Mouse (Mus musculus): ENCODE measurements at regions not wholly inside any gene's neighbourhood (a gene's known extent, or its start where the extent isn't known, plus 50 kb on each side); places are given as distances from the start of the nearest gene placed in this dataset.

GRCm38 (mm10) chr17:4109263-4109662, 413.2 kb upstream of the Nox3 start:
- WGBS (ENCODE audit: insufficient replicate concordance), result 57% methylated on average over 3 of the region's 3 CpGs
- Histone ChIP-seq H3K27ac (ENCODE audit: low read depth, low read length) (no peak overlapping the region), H3K9me3 (replicated peaks; ENCODE audit: control insufficient read depth, low read length) (no peaks in the 10 kb centered on the region), H3K36me3 (ENCODE audit: control insufficient read depth, insufficient read depth, low read length) (no peaks in the 10 kb centered on the region), H3K9ac (ENCODE audit: low read depth, low read length) (no peak overlapping the region), H3K4me1 (ENCODE audit: control insufficient read depth, insufficient read depth, low read length) (no peaks in the 10 kb centered on the region), H3K27me3 (ENCODE audit: control insufficient read depth, insufficient read depth, low read length) (no peaks in the 10 kb centered on the region), H3K4me2 (no peak overlapping the region), H3K4me3 (ENCODE audit: low read depth, low read length) (no peak overlapping the region)
- ATAC-seq (replicated peaks; ENCODE audit: insufficient number of reproducible peaks, low FRiP score, low TSS enrichment), result no peak

GRCm38 (mm10) chr17:4113021-4113420, 417.0 kb upstream of the Nox3 start:
- H3K4me3 ChIP-seq (ENCODE audit: low read depth, low read length), result no peak overlapping the region
- H3K27ac ChIP-seq (ENCODE audit: low read depth, low read length), result no peak overlapping the region
- no peaks in the 10 kb centered on the region for H3K9me3 ChIP-seq (replicated peaks; ENCODE audit: control insufficient read depth, low read length)
- 70% methylated on average over 4 of the region's 4 CpGs for WGBS (ENCODE audit: insufficient replicate concordance)
- H3K27me3 ChIP-seq (ENCODE audit: control insufficient read depth, insufficient read depth, low read length), result no peaks in the 10 kb centered on the region
- H3K4me1 ChIP-seq (ENCODE audit: control insufficient read depth, insufficient read depth, low read length), result no peaks in the 10 kb centered on the region
- H3K36me3 ChIP-seq (ENCODE audit: control insufficient read depth, insufficient read depth, low read length), result no peaks in the 10 kb centered on the region
- ATAC-seq (replicated peaks; ENCODE audit: insufficient number of reproducible peaks, low FRiP score, low TSS enrichment), result no peak
- H3K9ac ChIP-seq (ENCODE audit: low read depth, low read length), result no peak overlapping the region
- no peak overlapping the region for H3K4me2 ChIP-seq

GRCm38 (mm10) chr17:4116476-4116875, 420.4 kb upstream of the Nox3 start:
- Histone ChIP-seq H3K27ac (ENCODE audit: low read depth, low read length) (no peak overlapping the region), H3K36me3 (ENCODE audit: control insufficient read depth, insufficient read depth, low read length) (no peaks in the 10 kb centered on the region), H3K9me3 (replicated peaks; ENCODE audit: control insufficient read depth, low read length) (no peaks in the 10 kb centered on the region), H3K4me3 (ENCODE audit: low read depth, low read length) (no peak overlapping the region), H3K9ac (ENCODE audit: low read depth, low read length) (no peak overlapping the region), H3K4me2 (no peak overlapping the region), H3K4me1 (ENCODE audit: control insufficient read depth, insufficient read depth, low read length) (no peaks in the 10 kb centered on the region), H3K27me3 (ENCODE audit: control insufficient read depth, insufficient read depth, low read length) (no peaks in the 10 kb centered on the region)
- ATAC-seq (replicated peaks; ENCODE audit: insufficient number of reproducible peaks, low FRiP score, low TSS enrichment), result no peak
- 82% methylated on average over 3 of the region's 3 CpGs for WGBS (ENCODE audit: insufficient replicate concordance)

- H3K4me1 ChIP-seq (ENCODE audit: control insufficient read depth, insufficient read depth, low read length), result no peaks in the 10 kb centered on the region
- WGBS (ENCODE audit: insufficient replicate concordance), result 59% methylated on average over 3 of the region's 3 CpGs
- no peaks in the 10 kb centered on the region for H3K36me3 ChIP-seq (ENCODE audit: control insufficient read depth, insufficient read depth, low read length)
- H3K4me3 ChIP-seq (ENCODE audit: low read depth, low read length), result no peak overlapping the region
- no peak overlapping the region for H3K27ac ChIP-seq (ENCODE audit: low read depth, low read length)
- H3K4me2 ChIP-seq, result no peak overlapping the region
- 0 out of 2 replicates have a peak, but pooled peaks cover 3% of the 10 kb centered on the region for H3K9me3 ChIP-seq (replicated peaks; ENCODE audit: control insufficient read depth, low read length)
- no peaks in the 10 kb centered on the region for H3K27me3 ChIP-seq (ENCODE audit: control insufficient read depth, insufficient read depth, low read length)
- ATAC-seq (replicated peaks; ENCODE audit: insufficient number of reproducible peaks, low FRiP score, low TSS enrichment), result no peak
- H3K9ac ChIP-seq (ENCODE audit: low read depth, low read length), result no peak overlapping the region
Measured at GRCm38 (mm10) chr17:4133678-4134077, 437.6 kb upstream of the Nox3 start.

- H3K4me1 ChIP-seq (ENCODE audit: control insufficient read depth, insufficient read depth, low read length), result no peaks in the 10 kb centered on the region
- WGBS (ENCODE audit: insufficient replicate concordance), result 82% methylated on average over 2 of the region's 2 CpGs
- no peaks in the 10 kb centered on the region for H3K36me3 ChIP-seq (ENCODE audit: control insufficient read depth, insufficient read depth, low read length)
- H3K9ac ChIP-seq (ENCODE audit: low read depth, low read length), result no peak overlapping the region
- no peaks in the 10 kb centered on the region for H3K27me3 ChIP-seq (ENCODE audit: control insufficient read depth, insufficient read depth, low read length)
- H3K4me2 ChIP-seq, result no peak overlapping the region
- H3K27ac ChIP-seq (ENCODE audit: low read depth, low read length), result no peak overlapping the region
- H3K4me3 ChIP-seq (ENCODE audit: low read depth, low read length), result no peak overlapping the region
- no peaks in the 10 kb centered on the region; the same call in 1 of the 2 replicates for H3K9me3 ChIP-seq (replicated peaks; ENCODE audit: control insufficient read depth, low read length)
- no peak for ATAC-seq (replicated peaks; ENCODE audit: insufficient number of reproducible peaks, low FRiP score, low TSS enrichment)
Measured at GRCm38 (mm10) chr17:4163502-4163901, 467.4 kb upstream of the Nox3 start.

- no peaks in the 10 kb centered on the region for H3K9me3 ChIP-seq (replicated peaks; ENCODE audit: control insufficient read depth, low read length)
- no peak overlapping the region for H3K9ac ChIP-seq (ENCODE audit: low read depth, low read length)
- no peak overlapping the region for H3K4me3 ChIP-seq (ENCODE audit: low read depth, low read length)
- peak overlapping the region; percentile 16 for H3K27ac ChIP-seq (ENCODE audit: low read depth, low read length)
- H3K4me1 ChIP-seq (ENCODE audit: control insufficient read depth, insufficient read depth, low read length), result peaks cover 5% of the 10 kb centered on the region; the same call in 1 of the 2 replicates
- H3K27me3 ChIP-seq (ENCODE audit: control insufficient read depth, insufficient read depth, low read length), result no peaks in the 10 kb centered on the region
- 31% methylated on average over 4 of the region's 4 CpGs for WGBS (ENCODE audit: insufficient replicate concordance)
- no peaks in the 10 kb centered on the region for H3K36me3 ChIP-seq (ENCODE audit: control insufficient read depth, insufficient read depth, low read length)
- H3K4me2 ChIP-seq, result no peak overlapping the region
- no peak; the same call in 1 of the 2 replicates for ATAC-seq (replicated peaks; ENCODE audit: insufficient number of reproducible peaks, low FRiP score, low TSS enrichment)
Measured at GRCm38 (mm10) chr17:4173951-4174361, 477.9 kb upstream of the Nox3 start.

GRCm38 (mm10) chr17:4175006-4175405, 478.9 kb upstream of the Nox3 start:
- WGBS (ENCODE audit: insufficient replicate concordance), result 46% methylated on average over 9 of the region's 9 CpGs
- Histone ChIP-seq H3K4me1 (ENCODE audit: control insufficient read depth, insufficient read depth, low read length) (peaks cover 5% of the 10 kb centered on the region; the same call in 1 of the 2 replicates), H3K4me2 (no peak overlapping the region), H3K27me3 (ENCODE audit: control insufficient read depth, insufficient read depth, low read length) (no peaks in the 10 kb centered on the region), H3K36me3 (ENCODE audit: control insufficient read depth, insufficient read depth, low read length) (no peaks in the 10 kb centered on the region), H3K9ac (ENCODE audit: low read depth, low read length) (no peak overlapping the region), H3K9me3 (replicated peaks; ENCODE audit: control insufficient read depth, low read length) (no peaks in the 10 kb centered on the region), H3K4me3 (ENCODE audit: low read depth, low read length) (no peak overlapping the region), H3K27ac (ENCODE audit: low read depth, low read length) (peak overlapping the region; percentile 16)
- no peak for ATAC-seq (replicated peaks; ENCODE audit: insufficient number of reproducible peaks, low FRiP score, low TSS enrichment)

GRCm38 (mm10) chr17:4176524-4176923, 480.5 kb upstream of the Nox3 start:
- Histone ChIP-seq H3K27me3 (ENCODE audit: control insufficient read depth, insufficient read depth, low read length) (no peaks in the 10 kb centered on the region), H3K4me3 (ENCODE audit: low read depth, low read length) (no peak overlapping the region), H3K9me3 (replicated peaks; ENCODE audit: control insufficient read depth, low read length) (no peaks in the 10 kb centered on the region), H3K27ac (ENCODE audit: low read depth, low read length) (no peak overlapping the region), H3K4me2 (no peak overlapping the region), H3K9ac (ENCODE audit: low read depth, low read length) (no peak overlapping the region), H3K4me1 (ENCODE audit: control insufficient read depth, insufficient read depth, low read length) (peaks cover 5% of the 10 kb centered on the region; the same call in 1 of the 2 replicates), H3K36me3 (ENCODE audit: control insufficient read depth, insufficient read depth, low read length) (no peaks in the 10 kb centered on the region)
- ATAC-seq (replicated peaks; ENCODE audit: insufficient number of reproducible peaks, low FRiP score, low TSS enrichment), result no peak
- WGBS (ENCODE audit: insufficient replicate concordance), result 82% methylated on average over 2 of the region's 3 CpGs

- no peaks in the 10 kb centered on the region for H3K27me3 ChIP-seq (ENCODE audit: control insufficient read depth, insufficient read depth, low read length)
- H3K9me3 ChIP-seq (replicated peaks; ENCODE audit: control insufficient read depth, low read length), result no peaks in the 10 kb centered on the region
- ATAC-seq (replicated peaks; ENCODE audit: insufficient number of reproducible peaks, low FRiP score, low TSS enrichment), result no peak
- WGBS (ENCODE audit: insufficient replicate concordance), result 66% methylated on average over 9 of the region's 9 CpGs
- H3K4me3 ChIP-seq (ENCODE audit: low read depth, low read length), result no peak overlapping the region
- H3K4me2 ChIP-seq, result no peak overlapping the region
- no peaks in the 10 kb centered on the region for H3K36me3 ChIP-seq (ENCODE audit: control insufficient read depth, insufficient read depth, low read length)
- H3K9ac ChIP-seq (ENCODE audit: low read depth, low read length), result no peak overlapping the region
- H3K27ac ChIP-seq (ENCODE audit: low read depth, low read length), result no peak overlapping the region
- peaks cover 5% of the 10 kb centered on the region; the same call in 1 of the 2 replicates for H3K4me1 ChIP-seq (ENCODE audit: control insufficient read depth, insufficient read depth, low read length)
Measured at GRCm38 (mm10) chr17:4177485-4178150, 481.6 kb upstream of the Nox3 start.
